Mouse (Mus musculus) spleen, adult 2 months (tissue): ENCODE data around the gene Gm20390. TPM values are rescaled to one million over a fixed set of nuclear protein-coding genes. Genes with fewer than 3 reads are reported as not detected.
A peak's percentile ranks its signal among the peaks of the same experiment; 100 is the strongest.

Experiments used
- DNase-seq, 2 experiments: peaks; one replicate each; pipeline versions ENCODE4 v3.0.0 to v3.0.0-alpha.2; 2012 to 2021; ENCODE audit warnings: low spot score in 2 of 2, low read depth in 1 of 2
- H3K27ac ChIP-seq: fragments of 200-500 bp; 2 replicates; pipeline ENCODE4 v1.5.1; 2012; ENCODE audit warnings: low read length, inconsistent platforms; ENCODE audit not compliant: insufficient read depth
- H3K27me3 ChIP-seq: fragments of 200-500 bp; 2 replicates; pipeline ENCODE4 v1.6.1; 2012; ENCODE audit warnings: mild to moderate bottlenecking, moderate library complexity, low read length, inconsistent platforms; ENCODE audit not compliant: control insufficient read depth, insufficient read depth
- H3K36me3 ChIP-seq: fragments of 200-500 bp; 2 replicates; pipeline ENCODE4 v1.6.1; 2012; ENCODE audit warnings: mild to moderate bottlenecking, low read length, inconsistent platforms; ENCODE audit not compliant: control insufficient read depth, insufficient read depth
- H3K4me1 ChIP-seq: fragments of 200-500 bp; 2 replicates; pipeline ENCODE4 v1.6.1; 2011; ENCODE audit warnings: inconsistent platforms; ENCODE audit not compliant: control insufficient read depth, insufficient read depth, insufficient read length
- H3K4me3 ChIP-seq: fragments of 200-500 bp; 2 replicates; pipeline ENCODE4 v1.5.1; 2011; ENCODE audit warnings: mild to moderate bottlenecking, inconsistent platforms; ENCODE audit not compliant: insufficient read depth, insufficient read length; ENCODE audit errors: extremely low read depth
- CTCF ChIP-seq: fragments of 200-500 bp; IDR thresholded peaks from 2 replicates; pipeline ENCODE4 v1.5.1; 2011; ENCODE audit warnings: mild to moderate bottlenecking, inconsistent platforms; ENCODE audit not compliant: insufficient read depth, insufficient read length, insufficient replicate concordance; ENCODE audit errors: extremely low read depth
- POLR2A ChIP-seq: fragments of 200-500 bp; IDR thresholded peaks from 2 replicates; pipeline ENCODE4 v1.6.1; 2011; ENCODE audit warnings: low read depth, low read length, inconsistent platforms
- WGBS: fragments of 180-500 bp; shearing (Covaris S2); methylation state at CpG from one replicate; pipeline ENCODE4 v1.1.7; 2018; 5-methylcytosine and 5-hydroxymethylcytosine counted together
- polyA plus RNA-seq: library from polyadenylated mRNA; depleted of rRNA; stranded (reverse); fragments of >200 nt; gene quantifications from 2 replicates; pipeline ENCODE4 v1.2.3, GENCODE M21; 2012

Gene Gm20390
- polyA plus RNA-seq, 1 experiment: 6.0 TPM

- H3K36me3 ChIP-seq: no peaks in the 10 kb centered on the region
- peak overlapping the region; percentile 99 for H3K27ac ChIP-seq
- H3K27me3 ChIP-seq: no peaks in the 10 kb centered on the region
- DNase-seq: peak; percentile 66 to 84
- WGBS: 1% methylated on average over 15 of the region's 15 CpGs
- peaks cover 10% of the 10 kb centered on the region for H3K4me1 ChIP-seq
- peak overlapping the region; percentile 78 for H3K4me3 ChIP-seq
- TF ChIP-seq POLR2A (peak; percentile 1), CTCF (no peak)
Measured at GRCm38 (mm10) chr11:93995111-93995719, 27.1 kb upstream of the Gm20390 start.

DNA sequence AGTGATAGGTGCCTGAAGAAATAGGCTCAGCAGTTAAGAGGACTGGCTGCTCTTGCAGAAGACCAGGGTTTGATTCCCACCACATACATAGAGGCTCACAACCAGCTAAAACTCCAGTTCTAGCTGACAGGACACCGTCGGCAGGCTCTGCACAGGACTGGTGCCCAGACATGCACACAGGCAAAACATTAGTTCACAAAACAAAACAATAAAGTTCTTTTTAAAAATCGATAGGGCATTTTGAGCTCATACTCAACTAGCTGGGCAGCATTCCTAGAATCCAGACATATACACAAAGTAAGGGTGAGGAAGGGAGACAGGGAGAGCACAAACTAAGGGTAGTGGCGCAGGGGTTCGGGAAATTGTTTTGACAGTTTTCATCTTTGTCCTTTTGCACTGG, 26.4 kb upstream of the Gm20390 start:
- 65% methylated on average over 5 of the region's 5 CpGs for WGBS
- TF ChIP-seq CTCF (no peak), POLR2A (no peak)
- peaks cover 9% of the 10 kb centered on the region for H3K4me1 ChIP-seq
- no peaks in the 10 kb centered on the region for H3K36me3 ChIP-seq
- H3K27me3 ChIP-seq: no peaks in the 10 kb centered on the region
- H3K27ac ChIP-seq: peak overlapping the region; percentile 99
- H3K4me3 ChIP-seq: peak overlapping the region; percentile 78; the same call in 1 of the 2 replicates
- no peak for DNase-seq

DNA sequence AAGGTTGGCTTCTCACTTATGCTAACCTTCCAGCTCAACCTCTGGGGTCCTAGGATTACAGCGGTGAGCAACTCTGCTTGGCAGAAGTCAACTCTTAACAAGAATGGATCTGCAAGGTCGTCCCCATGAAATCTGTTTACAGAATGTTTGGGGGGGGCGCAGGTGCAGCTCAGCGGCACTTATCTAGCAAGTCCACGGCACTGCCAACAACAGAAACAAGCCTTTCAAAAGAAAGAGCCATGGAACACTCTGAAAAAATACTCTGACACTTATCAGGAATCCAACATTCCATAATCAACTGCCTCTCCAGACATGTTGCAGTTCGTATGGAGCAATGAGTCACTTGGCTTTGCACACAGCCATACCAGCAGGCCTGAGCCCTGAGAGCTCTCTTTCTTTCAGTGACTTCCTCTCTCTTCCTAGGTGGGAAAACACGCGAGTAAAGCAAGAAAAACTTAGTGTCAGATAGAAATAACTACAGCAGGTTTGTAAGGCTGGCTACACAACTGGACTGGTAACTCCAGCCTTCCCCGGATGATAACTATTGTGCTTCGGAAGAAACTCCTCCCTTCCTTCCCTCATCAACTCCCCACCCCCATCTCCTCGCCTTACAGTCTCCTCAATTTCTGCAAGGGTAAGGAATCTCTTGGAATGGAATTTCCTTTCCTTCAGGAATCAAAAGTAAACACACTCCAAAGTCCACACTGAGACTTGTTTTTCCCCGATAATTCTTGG, 20.4 kb upstream of the Gm20390 start:
- WGBS: 80% methylated on average over 12 of the region's 12 CpGs
- no peaks in the 10 kb centered on the region for H3K27me3 ChIP-seq
- no peak for TF ChIP-seq POLR2A
- no peak for TF ChIP-seq CTCF
- H3K4me3 ChIP-seq: no peak overlapping the region
- peak overlapping the region; percentile 79 for H3K27ac ChIP-seq
- DNase-seq: no peak
- peaks cover 14% of the 10 kb centered on the region; the same call in 1 of the 2 replicates for H3K4me1 ChIP-seq
- H3K36me3 ChIP-seq: no peaks in the 10 kb centered on the region

GRCm38 (mm10) chr11:93987625-93988327, 19.7 kb upstream of the Gm20390 start:
- Histone ChIP-seq H3K27me3 (no peaks in the 10 kb centered on the region), H3K4me1 (peaks cover 14% of the 10 kb centered on the region; the same call in 1 of the 2 replicates), H3K36me3 (no peaks in the 10 kb centered on the region), H3K4me3 (no peak overlapping the region), H3K27ac (peak overlapping the region; percentile 79)
- WGBS: 23% methylated on average over 8 of the region's 8 CpGs
- DNase-seq: no peak
- no peak for TF ChIP-seq POLR2A

GRCm38 (mm10) chr11:93987026-93987425, 18.9 kb upstream of the Gm20390 start:
- Histone ChIP-seq H3K36me3 (no peaks in the 10 kb centered on the region), H3K4me1 (peaks cover 14% of the 10 kb centered on the region; the same call in 1 of the 2 replicates), H3K27ac (peak overlapping the region; percentile 71), H3K4me3 (no peak overlapping the region), H3K27me3 (no peaks in the 10 kb centered on the region)
- no peak for DNase-seq
- WGBS: 51% methylated on average over 4 of the region's 4 CpGs
- TF ChIP-seq POLR2A: no peak
- no peak for TF ChIP-seq CTCF

GRCm38 (mm10) chr11:93986298-93986697, 18.2 kb upstream of the Gm20390 start:
- no peak for DNase-seq
- peaks cover 14% of the 10 kb centered on the region; the same call in 1 of the 2 replicates for H3K4me1 ChIP-seq
- no peak overlapping the region for H3K27ac ChIP-seq
- TF ChIP-seq CTCF (no peak), POLR2A (no peak)
- no peak overlapping the region for H3K4me3 ChIP-seq
- H3K36me3 ChIP-seq: no peaks in the 10 kb centered on the region
- H3K27me3 ChIP-seq: no peaks in the 10 kb centered on the region
